Mouse (Mus musculus) urinary bladder, adult 18-20 months (tissue): ENCODE results near the gene Slc2a6.

Experiments used
- DNase-seq, 2 experiments: peaks; one replicate each; pipeline ENCODE4 v3.0.0; 2022; ENCODE audit warnings: low spot score in 2 of 2, mixed read lengths in 2 of 2

The Slc2a6 gene

GRCm38 (mm10) chr2:27027618-27028436 lies at the start of gene Slc2a6:
Gene Slc2a6 (minus strand): TSS chr2:27027998.
- peak; percentile 59 to 84 for DNase-seq

- DNase-seq: peak in 1 of 2 experiments; percentile 34
These were observed 47.7 kb upstream of the Slc2a6 start for GRCm38 (mm10) chr2:27075485-27075884.

GRCm38 (mm10) chr2:27074804-27075203 lies 47.0 kb upstream of the Slc2a6 start:
- DNase-seq: no peak

- DNase-seq: no peak
These were observed 45.6 kb upstream of the Slc2a6 start for GRCm38 (mm10) chr2:27073407-27073806.

- no peak for DNase-seq
These were observed 44.2 kb upstream of the Slc2a6 start, which contains the start of gene Mymk for GRCm38 (mm10) chr2:27071978-27072377. Gene Mymk (minus strand): TSS chr2:27072179.

- no peak for DNase-seq
These were observed 43.3 kb upstream of the Slc2a6 start for GRCm38 (mm10) chr2:27071137-27071536.

GRCm38 (mm10) chr2:27070247-27070813 lies 42.5 kb upstream of the Slc2a6 start:
- DNase-seq: no peak

- no peak for DNase-seq
These were observed 41.8 kb upstream of the Slc2a6 start for GRCm38 (mm10) chr2:27069646-27070045.

- DNase-seq: no peak
These were observed 40.2 kb upstream of the Slc2a6 start for GRCm38 (mm10) chr2:27067996-27068395.

- no peak for DNase-seq
These were observed 39.3 kb upstream of the Slc2a6 start for GRCm38 (mm10) chr2:27067124-27067523.

GRCm38 (mm10) chr2:27059187-27059586 lies 31.4 kb upstream of the Slc2a6 start:
- DNase-seq: no peak

- DNase-seq: no peak
These were observed 31.0 kb upstream of the Slc2a6 start for GRCm38 (mm10) chr2:27058751-27059150.

GRCm38 (mm10) chr2:27058251-27058650 lies 30.5 kb upstream of the Slc2a6 start:
- no peak for DNase-seq

GRCm38 (mm10) chr2:27049408-27049807 lies 21.6 kb upstream of the Slc2a6 start:
- DNase-seq: no peak

GRCm38 (mm10) chr2:27045979-27046770 lies 18.4 kb upstream of the Slc2a6 start:
- peak in 1 of 2 experiments; percentile 62 for DNase-seq

- no peak for DNase-seq
These were observed 16.8 kb upstream of the Slc2a6 start for GRCm38 (mm10) chr2:27044641-27045040.

GRCm38 (mm10) chr2:27044166-27044565 lies 16.4 kb upstream of the Slc2a6 start:
- DNase-seq: no peak

GRCm38 (mm10) chr2:27043461-27043860 lies 15.7 kb upstream of the Slc2a6 start:
- DNase-seq: peak; percentile 46 to 68

GRCm38 (mm10) chr2:27042131-27042844 lies 14.5 kb upstream of the Slc2a6 start:
- DNase-seq: no peak

GRCm38 (mm10) chr2:27039286-27039685 lies 11.5 kb upstream of the Slc2a6 start:
- DNase-seq: no peak

- DNase-seq: peak in 1 of 2 experiments; percentile 40
These were observed 10.8 kb upstream of the Slc2a6 start for GRCm38 (mm10) chr2:27038596-27038995.

GRCm38 (mm10) chr2:27037008-27037407 lies 9.2 kb upstream of the Slc2a6 start:
- DNase-seq: no peak
